Mouse (Mus musculus) brain, embryonic 14.5 days (tissue): ENCODE measurements at regions not wholly inside any gene's neighbourhood (a gene's known extent, or its start where the extent isn't known, plus 50 kb on each side); places are given as distances from the start of the nearest gene placed in this dataset.

ENCODE experiments used
- CTCF ChIP-seq: fragments of 200-500 bp; IDR thresholded peaks from 2 replicates; pipeline ENCODE4 v1.5.1; 2012; ENCODE audit warnings: inconsistent platforms, mild to moderate bottlenecking, moderate library complexity, borderline replicate concordance; ENCODE audit not compliant: insufficient read depth, insufficient read length; ENCODE audit errors: extremely low read depth
- POLR2A ChIP-seq: fragments of 200-500 bp; IDR thresholded peaks from 2 replicates; pipeline ENCODE4 v1.6.1; 2012; ENCODE audit warnings: mild to moderate bottlenecking, inconsistent platforms, borderline replicate concordance; ENCODE audit not compliant: poor library complexity, insufficient read depth, insufficient read length, severe bottlenecking; ENCODE audit errors: extremely low read depth

GRCm38 (mm10) chr8:67631691-67632090, 108.0 kb downstream of the Nat3 start:
- TF ChIP-seq CTCF (no peak), POLR2A (no peak)
